Mouse (Mus musculus): ENCODE measurements around the gene R3hdm2. TPM values are rescaled to one million over a fixed set of nuclear protein-coding genes. Genes with fewer than 3 reads are reported as not detected.

The R3hdm2 gene
- polyA plus RNA-seq, 1 experiment = 118 TPM

GRCm38 (mm10) chr10:127371023-127371422 is 9.1 kb upstream of the R3hdm2 start:
- no peaks in the 10 kb centered on the region for H3K4me1 ChIP-seq (ENCODE audit: control insufficient read depth, insufficient read depth, low read length)
- no peak overlapping the region for H3K27ac ChIP-seq (ENCODE audit: insufficient read depth, low read length)
- no peak for TF ChIP-seq CTCF (IDR thresholded peaks at IDR 0.05; ENCODE audit: borderline replicate concordance, insufficient read depth, low read length)
- TF ChIP-seq POLR2A (IDR thresholded peaks at IDR 0.05; ENCODE audit: low read depth, low read length) = no peak
- H3K4me3 ChIP-seq (ENCODE audit: insufficient read depth, low read length) = no peak overlapping the region

- H3K4me1 ChIP-seq (ENCODE audit: control insufficient read depth, insufficient read depth, low read length) = no peaks in the 10 kb centered on the region
- no peak overlapping the region for H3K27ac ChIP-seq (ENCODE audit: insufficient read depth, low read length)
- H3K4me3 ChIP-seq (ENCODE audit: insufficient read depth, low read length) = no peak overlapping the region
- TF ChIP-seq POLR2A (IDR thresholded peaks at IDR 0.05; ENCODE audit: low read depth, low read length) = no peak
Measured at GRCm38 (mm10) chr10:127377700-127378099, 2.4 kb upstream of the R3hdm2 start.

GRCm38 (mm10) chr10:127379654-127380053 is 473 bp upstream of the R3hdm2 start:
- TF ChIP-seq POLR2A (IDR thresholded peaks at IDR 0.05; ENCODE audit: low read depth, low read length) = no peak
- TF ChIP-seq CTCF (IDR thresholded peaks at IDR 0.05; ENCODE audit: borderline replicate concordance, insufficient read depth, low read length) = no peak
- Histone ChIP-seq H3K4me3 (ENCODE audit: insufficient read depth, low read length) (peak overlapping the region; percentile 69), H3K4me1 (ENCODE audit: control insufficient read depth, insufficient read depth, low read length) (no peaks in the 10 kb centered on the region), H3K27ac (ENCODE audit: insufficient read depth, low read length) (no peak overlapping the region)

- Histone ChIP-seq H3K4me1 (ENCODE audit: control insufficient read depth, insufficient read depth, low read length) (no peaks in the 10 kb centered on the region), H3K27ac (ENCODE audit: insufficient read depth, low read length) (peak overlapping the region; percentile 78), H3K4me3 (ENCODE audit: insufficient read depth, low read length) (peak overlapping the region; percentile 83)
- TF ChIP-seq POLR2A (IDR thresholded peaks at IDR 0.05; ENCODE audit: low read depth, low read length) (peak; percentile 68), CTCF (IDR thresholded peaks at IDR 0.05; ENCODE audit: borderline replicate concordance, insufficient read depth, low read length) (no peak)
Measured at GRCm38 (mm10) chr10:127380767-127381742, 928 bp downstream of the R3hdm2 start.

GRCm38 (mm10) chr10:127381743-127382134 is 1.6 kb downstream of the R3hdm2 start:
- TF ChIP-seq CTCF (IDR thresholded peaks at IDR 0.05; ENCODE audit: borderline replicate concordance, insufficient read depth, low read length) (no peak), POLR2A (IDR thresholded peaks at IDR 0.05; ENCODE audit: low read depth, low read length) (no peak)
- H3K27ac ChIP-seq (ENCODE audit: insufficient read depth, low read length) = peak overlapping the region; percentile 78
- peak overlapping the region; percentile 83 for H3K4me3 ChIP-seq (ENCODE audit: insufficient read depth, low read length)
- no peaks in the 10 kb centered on the region for H3K4me1 ChIP-seq (ENCODE audit: control insufficient read depth, insufficient read depth, low read length)

DNA sequence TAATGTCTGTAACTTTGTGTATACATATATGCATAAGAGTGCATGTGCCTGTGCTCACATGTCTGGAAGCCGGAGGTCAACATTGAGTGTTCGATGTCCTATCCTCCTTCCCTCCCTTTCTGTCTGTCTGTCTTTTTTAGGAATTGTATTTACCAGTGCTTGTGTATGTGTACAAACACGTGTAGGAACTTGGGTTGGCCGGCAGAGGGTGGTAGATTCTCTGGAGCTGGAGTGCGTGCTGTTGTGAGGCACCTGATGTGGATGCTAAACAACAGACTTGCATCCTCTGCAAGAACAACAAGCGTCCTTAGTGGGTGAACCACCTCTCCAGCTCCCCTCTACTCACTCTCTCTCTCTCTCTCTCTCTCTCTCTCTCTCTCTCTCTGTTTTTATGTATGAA is 11.6 kb downstream of the R3hdm2 start:
- no peak for TF ChIP-seq POLR2A (IDR thresholded peaks at IDR 0.05; ENCODE audit: low read depth, low read length)
- no peak for TF ChIP-seq CTCF (IDR thresholded peaks at IDR 0.05; ENCODE audit: borderline replicate concordance, insufficient read depth, low read length)
- Histone ChIP-seq H3K4me1 (ENCODE audit: control insufficient read depth, insufficient read depth, low read length) (no peaks in the 10 kb centered on the region), H3K4me3 (ENCODE audit: insufficient read depth, low read length) (no peak overlapping the region), H3K27ac (ENCODE audit: insufficient read depth, low read length) (no peak overlapping the region)

GRCm38 (mm10) chr10:127404701-127405100 is 24.6 kb downstream of the R3hdm2 start:
- H3K4me3 ChIP-seq (ENCODE audit: insufficient read depth, low read length) = no peak overlapping the region
- TF ChIP-seq POLR2A (IDR thresholded peaks at IDR 0.05; ENCODE audit: low read depth, low read length) (no peak), CTCF (IDR thresholded peaks at IDR 0.05; ENCODE audit: borderline replicate concordance, insufficient read depth, low read length) (no peak)
- H3K4me1 ChIP-seq (ENCODE audit: control insufficient read depth, insufficient read depth, low read length) = no peaks in the 10 kb centered on the region
- H3K27ac ChIP-seq (ENCODE audit: insufficient read depth, low read length) = no peak overlapping the region

GRCm38 (mm10) chr10:127407391-127407790 is 27.3 kb downstream of the R3hdm2 start:
- Histone ChIP-seq H3K4me1 (ENCODE audit: control insufficient read depth, insufficient read depth, low read length) (no peaks in the 10 kb centered on the region), H3K27ac (ENCODE audit: insufficient read depth, low read length) (no peak overlapping the region), H3K4me3 (ENCODE audit: insufficient read depth, low read length) (no peak overlapping the region)
- no peak for TF ChIP-seq POLR2A (IDR thresholded peaks at IDR 0.05; ENCODE audit: low read depth, low read length)
- TF ChIP-seq CTCF (IDR thresholded peaks at IDR 0.05; ENCODE audit: borderline replicate concordance, insufficient read depth, low read length) = no peak

DNA sequence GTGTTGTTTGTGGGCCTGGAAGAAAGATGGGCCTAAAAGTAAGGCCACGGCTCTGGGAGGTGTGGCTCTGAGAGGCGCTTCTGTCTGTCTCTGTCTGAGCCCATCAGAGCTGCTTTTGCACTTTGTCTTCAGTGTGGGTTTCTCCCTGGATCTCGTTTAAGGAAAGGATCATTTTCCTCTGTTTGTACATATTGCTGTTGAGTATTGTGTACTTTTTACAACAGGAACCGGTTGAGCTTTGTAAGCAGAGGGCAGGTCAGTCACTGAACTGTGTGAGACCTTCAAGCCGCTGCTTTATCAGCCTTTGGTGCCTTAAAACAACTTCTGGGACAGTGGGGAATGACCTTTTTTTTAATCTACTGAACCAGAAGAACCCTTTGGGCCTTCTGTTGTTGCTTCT is 32.0 kb downstream of the R3hdm2 start:
- TF ChIP-seq POLR2A (IDR thresholded peaks at IDR 0.05; ENCODE audit: low read depth, low read length) = no peak
- TF ChIP-seq CTCF (IDR thresholded peaks at IDR 0.05; ENCODE audit: borderline replicate concordance, insufficient read depth, low read length) = no peak
- Histone ChIP-seq H3K27ac (ENCODE audit: insufficient read depth, low read length) (no peak overlapping the region), H3K4me1 (ENCODE audit: control insufficient read depth, insufficient read depth, low read length) (no peaks in the 10 kb centered on the region), H3K4me3 (ENCODE audit: insufficient read depth, low read length) (no peak overlapping the region)

GRCm38 (mm10) chr10:127412776-127413175 is 32.6 kb downstream of the R3hdm2 start:
- H3K4me1 ChIP-seq (ENCODE audit: control insufficient read depth, insufficient read depth, low read length) = no peaks in the 10 kb centered on the region
- no peak overlapping the region for H3K27ac ChIP-seq (ENCODE audit: insufficient read depth, low read length)
- H3K4me3 ChIP-seq (ENCODE audit: insufficient read depth, low read length) = no peak overlapping the region
- no peak for TF ChIP-seq CTCF (IDR thresholded peaks at IDR 0.05; ENCODE audit: borderline replicate concordance, insufficient read depth, low read length)
- no peak for TF ChIP-seq POLR2A (IDR thresholded peaks at IDR 0.05; ENCODE audit: low read depth, low read length)
